Mouse (Mus musculus) megakaryocyte, embryonic 14.5 days (primary cell): ENCODE data around the gene Cc2d1a.

Experiments
- FLI1 ChIP-seq: IDR thresholded peaks from 2 replicates; pipeline ENCODE4 v1.6.1; 2012; ENCODE audit warnings: low read length, inconsistent platforms, mixed read lengths
- GATA1 ChIP-seq: IDR thresholded peaks from 3 replicates; pipeline ENCODE4 v1.6.1; 2012; ENCODE audit warnings: mixed read lengths, low read length, inconsistent platforms, borderline replicate concordance

DNA sequence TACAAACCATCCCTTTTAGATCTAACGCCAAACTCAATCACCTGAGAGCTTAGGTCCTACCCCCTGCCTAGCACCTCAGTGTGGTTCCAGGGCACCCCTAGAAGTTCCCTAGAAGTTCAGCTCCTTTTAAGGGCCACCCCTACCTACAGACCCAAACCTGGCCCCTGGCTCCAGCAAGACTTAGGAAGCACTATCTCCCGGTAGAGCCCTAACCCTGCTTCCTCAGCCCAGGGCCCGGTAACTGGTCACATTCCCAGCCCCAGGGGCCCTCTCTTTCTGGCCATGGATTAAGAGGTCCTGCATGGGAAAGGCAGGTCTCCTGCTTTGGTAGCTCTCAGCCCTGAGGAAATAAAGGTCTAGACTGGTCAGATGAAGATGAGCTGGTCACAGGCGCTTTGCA lies 32.2 kb upstream of the Cc2d1a start:
- no peak for TF ChIP-seq GATA1
- no peak for TF ChIP-seq FLI1
